Mouse (Mus musculus): ENCODE measurements around the gene Creb3l4. TPM values are rescaled to one million over a fixed set of nuclear protein-coding genes. Genes with fewer than 3 reads are reported as not detected.

Gene Creb3l4
- polyA plus RNA-seq, 1 experiment: 2.0 TPM

GRCm38 (mm10) chr3:90265932-90266741, 22.8 kb upstream of the Creb3l4 start:
- TF ChIP-seq POLR2A (IDR thresholded peaks at IDR 0.05; ENCODE audit: borderline replicate concordance, extremely low read depth, low read depth, low read length) (peak; percentile 42; the same call in 1 of the 2 replicates), CTCF (IDR thresholded peaks at IDR 0.05; ENCODE audit: insufficient read depth, low read length) (no peak)
- Histone ChIP-seq H3K4me1 (ENCODE audit: control insufficient read depth, insufficient read depth, low read length) (peaks cover 4% of the 10 kb centered on the region), H3K4me3 (replicated peaks; ENCODE audit: extremely low read depth, low read depth, low read length) (peak overlapping the region; percentile 76)
- no peak for DNase-seq
- 20% methylated on average over 16 of the region's 16 CpGs for WGBS

- Histone ChIP-seq H3K4me1 (ENCODE audit: control insufficient read depth, insufficient read depth, low read length) (peaks cover 4% of the 10 kb centered on the region), H3K4me3 (replicated peaks; ENCODE audit: extremely low read depth, low read depth, low read length) (peak within 1 kb of the TSS; percentile 76)
- WGBS: under 1% methylated on average over 79 of the region's 87 CpGs
- peak; percentile 63 for TF ChIP-seq CTCF (IDR thresholded peaks at IDR 0.05; ENCODE audit: insufficient read depth, low read length)
- TF ChIP-seq POLR2A (IDR thresholded peaks at IDR 0.05; ENCODE audit: borderline replicate concordance, extremely low read depth, low read depth, low read length): peak; percentile 87; the same call in 1 of the 2 replicates
- DNase-seq: peak; percentile 92
These were observed 22.0 kb upstream of the Creb3l4 start, which contains the start of gene Dennd4b for GRCm38 (mm10) chr3:90265034-90265931. TSS of gene Dennd4b (plus strand) at chr3:90265185.

- no peak for DNase-seq
- TF ChIP-seq POLR2A (IDR thresholded peaks at IDR 0.05; ENCODE audit: borderline replicate concordance, extremely low read depth, low read depth, low read length) (no peak), CTCF (IDR thresholded peaks at IDR 0.05; ENCODE audit: insufficient read depth, low read length) (no peak)
- Histone ChIP-seq H3K4me1 (ENCODE audit: control insufficient read depth, insufficient read depth, low read length) (peaks cover 4% of the 10 kb centered on the region), H3K4me3 (replicated peaks; ENCODE audit: extremely low read depth, low read depth, low read length) (peak overlapping the region; percentile 47)
- 28% methylated on average over 10 of the region's 10 CpGs for WGBS
These were observed 21.3 kb upstream of the Creb3l4 start for GRCm38 (mm10) chr3:90264687-90265033.

GRCm38 (mm10) chr3:90263121-90263771, 19.9 kb upstream of the Creb3l4 start:
- no peak for DNase-seq
- H3K4me1 ChIP-seq (ENCODE audit: control insufficient read depth, insufficient read depth, low read length): peaks cover 4% of the 10 kb centered on the region
- 95% methylated on average over 5 of the region's 5 CpGs for WGBS
- no peak overlapping the region for H3K4me3 ChIP-seq (replicated peaks; ENCODE audit: extremely low read depth, low read depth, low read length)
- TF ChIP-seq POLR2A (IDR thresholded peaks at IDR 0.05; ENCODE audit: borderline replicate concordance, extremely low read depth, low read depth, low read length) (no peak), CTCF (IDR thresholded peaks at IDR 0.05; ENCODE audit: insufficient read depth, low read length) (no peak)

- Histone ChIP-seq H3K4me1 (ENCODE audit: control insufficient read depth, insufficient read depth, low read length) (peaks cover 4% of the 10 kb centered on the region), H3K4me3 (replicated peaks; ENCODE audit: extremely low read depth, low read depth, low read length) (no peak overlapping the region)
- 98% methylated on average over 4 of the region's 4 CpGs for WGBS
- no peak for DNase-seq
- no peak for TF ChIP-seq POLR2A (IDR thresholded peaks at IDR 0.05; ENCODE audit: borderline replicate concordance, extremely low read depth, low read depth, low read length)
- no peak for TF ChIP-seq CTCF (IDR thresholded peaks at IDR 0.05; ENCODE audit: insufficient read depth, low read length)
These were observed 15.2 kb upstream of the Creb3l4 start for GRCm38 (mm10) chr3:90258521-90258920.

- DNase-seq: no peak
- 85% methylated on average over 19 of the region's 19 CpGs for WGBS
- Histone ChIP-seq H3K4me1 (ENCODE audit: control insufficient read depth, insufficient read depth, low read length) (peaks cover 4% of the 10 kb centered on the region), H3K4me3 (replicated peaks; ENCODE audit: extremely low read depth, low read depth, low read length) (no peak overlapping the region)
- no peak for TF ChIP-seq CTCF (IDR thresholded peaks at IDR 0.05; ENCODE audit: insufficient read depth, low read length)
- TF ChIP-seq POLR2A (IDR thresholded peaks at IDR 0.05; ENCODE audit: borderline replicate concordance, extremely low read depth, low read depth, low read length): no peak
These were observed 13.6 kb upstream of the Creb3l4 start for GRCm38 (mm10) chr3:90256731-90257530.

- DNase-seq: no peak
- Histone ChIP-seq H3K4me1 (ENCODE audit: control insufficient read depth, insufficient read depth, low read length) (peaks cover 4% of the 10 kb centered on the region), H3K4me3 (replicated peaks; ENCODE audit: extremely low read depth, low read depth, low read length) (no peak overlapping the region)
- WGBS: 89% methylated on average over 14 of the region's 14 CpGs
- no peak for TF ChIP-seq CTCF (IDR thresholded peaks at IDR 0.05; ENCODE audit: insufficient read depth, low read length)
- TF ChIP-seq POLR2A (IDR thresholded peaks at IDR 0.05; ENCODE audit: borderline replicate concordance, extremely low read depth, low read depth, low read length): no peak
These were observed 12.6 kb upstream of the Creb3l4 start for GRCm38 (mm10) chr3:90255784-90256353.

- no peak for DNase-seq
- Histone ChIP-seq H3K4me3 (replicated peaks; ENCODE audit: extremely low read depth, low read depth, low read length) (peak overlapping the region; percentile 91), H3K4me1 (ENCODE audit: control insufficient read depth, insufficient read depth, low read length) (peaks cover 4% of the 10 kb centered on the region)
- TF ChIP-seq CTCF (IDR thresholded peaks at IDR 0.05; ENCODE audit: insufficient read depth, low read length) (no peak), POLR2A (IDR thresholded peaks at IDR 0.05; ENCODE audit: borderline replicate concordance, extremely low read depth, low read depth, low read length) (no peak)
- WGBS: 1% methylated on average over 2 of the region's 2 CpGs
These were observed 11.9 kb upstream of the Creb3l4 start for GRCm38 (mm10) chr3:90255194-90255565.

Measured in lung, adult 2 months (tissue).